Mouse (Mus musculus) midbrain, postnatal 0 days (tissue): ENCODE results near the gene Mybl2. TPM values are rescaled to one million over a fixed set of nuclear protein-coding genes. Genes with fewer than 3 reads are reported as not detected.

Experiments used
- ATAC-seq: fragments of 200-750 bp; cut with Nextera tagmentation; 2 replicates; pipeline ENCODE4 v1.8.0; 2017; ENCODE audit warnings: moderate number of reproducible peaks, mild to moderate bottlenecking, moderate TSS enrichment, moderate library complexity; ENCODE audit not compliant: low FRiP score
- DNase-seq: peaks from one replicate; pipeline ENCODE4 v3.0.0-alpha.2; 2015; ENCODE audit warnings: low spot score
- H3K27ac ChIP-seq: fragments of 300-500 bp; sonication (generic); 2 replicates; pipeline ENCODE4 v1.5.1; 2014; ENCODE audit warnings: low read depth, mild to moderate bottlenecking, low read length, mixed read lengths
- H3K27me3 ChIP-seq: fragments of 300-500 bp; sonication (generic); 2 replicates; pipeline ENCODE4 v1.6.1; 2014; ENCODE audit warnings: low read length, control low read depth, mixed read lengths; ENCODE audit not compliant: insufficient read depth
- H3K36me3 ChIP-seq: fragments of 300-500 bp; sonication (generic); 2 replicates; pipeline ENCODE4 v1.6.1; 2014; ENCODE audit warnings: low read length, control low read depth, mixed read lengths; ENCODE audit not compliant: insufficient read depth
- H3K4me1 ChIP-seq: fragments of 300-500 bp; sonication (generic); 2 replicates; pipeline ENCODE4 v1.6.1; 2014; ENCODE audit warnings: mild to moderate bottlenecking, control low read depth, antibody characterized with exemption, low read length, mixed read lengths; ENCODE audit not compliant: insufficient read depth
- H3K4me2 ChIP-seq: fragments of 300-500 bp; sonication (generic); 2 replicates; pipeline ENCODE4 v1.6.1; 2014; ENCODE audit warnings: low read depth, mild to moderate bottlenecking, low read length, mixed read lengths; ENCODE audit not compliant: poor library complexity, severe bottlenecking
- H3K4me3 ChIP-seq: fragments of 300-500 bp; sonication (generic); 2 replicates; pipeline ENCODE4 v1.5.1; 2014; ENCODE audit warnings: low read depth, mild to moderate bottlenecking, low read length, moderate library complexity
- H3K9ac ChIP-seq: fragments of 300-500 bp; sonication (generic); replicated peaks from 2 replicates; pipeline ENCODE4 v1.6.1; 2014; ENCODE audit warnings: mild to moderate bottlenecking, low read length, moderate library complexity, mixed read lengths; ENCODE audit not compliant: poor library complexity, severe bottlenecking
- H3K9me3 ChIP-seq: fragments of 300-500 bp; sonication (generic); 2 replicates; pipeline ENCODE4 v1.6.1; 2016; ENCODE audit warnings: low read length, control low read depth
- CTCF ChIP-seq: IDR thresholded peaks from 2 replicates; pipeline ENCODE4 v1.5.1; 2016; ENCODE audit warnings: antibody characterized with exemption, mild to moderate bottlenecking
- WGBS: fragments of 180-500 bp; shearing (Covaris S2); extraction: QIAGEN DNeasy Blood & Tissue Kit; methylation state at CpG from one replicate; pipeline ENCODE4 v1.1.7; 2014; 5-methylcytosine and 5-hydroxymethylcytosine counted together
- microRNA-seq: library from miRNA; unstranded; fragments of <30 nt; microRNA quantifications from one replicate; pipeline ENCODE4, GENCODE M21; 2016; ENCODE audit warnings: borderline number of aligned reads
- polyA plus RNA-seq: library from polyadenylated mRNA; unstranded; fragments of >200 nt; fragmentation: Nextera tagmentation; extraction: Ambion mirVana; gene quantifications from 2 replicates; pipeline ENCODE4 v1.2.1, GENCODE M21; 2015
- total RNA-seq: library from RNA; depleted of rRNA; stranded (reverse); fragments of >200 nt; gene quantifications from 2 replicates; pipeline ENCODE4 v1.2.3, GENCODE M21; 2014; rRNA removed

Gene Mybl2
- total and polyA plus RNA-seq, 2 experiments from 2014 or later = 1.2 to 2.2 TPM

GRCm38 (mm10) chr2:163123496-163123895 lies 69.0 kb downstream of the Mybl2 start:
- TF ChIP-seq CTCF = no peak

DNA sequence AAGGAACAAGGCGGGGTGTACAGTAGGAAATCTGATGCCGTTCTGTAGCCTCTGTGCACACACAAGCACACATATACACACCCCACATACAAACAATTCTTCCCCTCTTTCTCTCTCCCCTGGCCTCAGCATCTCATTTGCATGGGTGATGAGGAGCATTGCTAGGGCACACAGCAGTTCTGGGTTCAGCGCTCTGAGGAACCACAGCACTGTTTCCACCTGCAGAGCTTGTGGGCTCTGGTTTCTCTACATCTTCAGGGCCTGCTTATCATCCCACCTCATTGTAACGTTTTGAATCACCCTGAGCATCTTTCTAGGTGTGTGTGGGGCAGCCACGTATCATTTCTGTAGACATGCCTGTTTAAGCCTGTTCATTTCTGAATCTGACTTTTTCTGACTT lies 76.3 kb downstream of the Mybl2 start:
- H3K4me2 ChIP-seq = no peak overlapping the region
- no peaks in the 10 kb centered on the region for H3K9me3 ChIP-seq
- H3K27me3 ChIP-seq = no peaks in the 10 kb centered on the region
- H3K27ac ChIP-seq = no peak overlapping the region
- DNase-seq (no peak), ATAC-seq (no peak)
- no peak overlapping the region for H3K9ac ChIP-seq
- no peaks in the 10 kb centered on the region for H3K4me1 ChIP-seq
- WGBS = 83% methylated on average over 5 of the region's 5 CpGs
- H3K36me3 ChIP-seq = no peaks in the 10 kb centered on the region
- no peak overlapping the region for H3K4me3 ChIP-seq
- TF ChIP-seq CTCF = no peak

More at GRCm38 (mm10) chr2:163123496-163123895, 69.0 kb downstream of the Mybl2 start:
- Histone ChIP-seq H3K4me2 (no peak overlapping the region), H3K4me1 (peaks cover 5% of the 10 kb centered on the region; the same call in 1 of the 2 replicates), H3K9me3 (no peaks in the 10 kb centered on the region), H3K27me3 (no peaks in the 10 kb centered on the region), H3K9ac (no peak overlapping the region), H3K27ac (no peak overlapping the region), H3K36me3 (no peaks in the 10 kb centered on the region), H3K4me3 (no peak overlapping the region)
- ATAC-seq = no peak
- 87% methylated on average over 5 of the region's 5 CpGs for WGBS
- DNase-seq = no peak

GRCm38 (mm10) chr2:163132314-163132713 lies 77.8 kb downstream of the Mybl2 start:
- Histone ChIP-seq H3K27me3 (no peaks in the 10 kb centered on the region), H3K4me2 (no peak overlapping the region), H3K4me3 (no peak overlapping the region), H3K27ac (no peak overlapping the region), H3K9me3 (no peaks in the 10 kb centered on the region), H3K4me1 (no peaks in the 10 kb centered on the region), H3K9ac (no peak overlapping the region), H3K36me3 (no peaks in the 10 kb centered on the region)
- ATAC-seq (no peak), DNase-seq (no peak)
- TF ChIP-seq CTCF = no peak
- 84% methylated on average over 5 of the region's 5 CpGs for WGBS

Small RNA genes within 50 kb of the gene (microRNA-seq; reads per million reads assigned to microRNA genes)
- gene Gm22174 (not detected), gene Mir7003 (not detected)

Other genes with a start within 250 kb of the Mybl2 start
- gene Srsf6, start 123.2 kb upstream of the Mybl2 start, total RNA-seq = 101 and 138 TPM in 2 replicates
- gene Srsf6, start 123.2 kb upstream of the Mybl2 start, polyA plus RNA-seq = 134 and 135 TPM in 2 replicates
- 16.9 and 21.1 TPM in 2 replicates for gene L3mbtl1, start 111.2 kb upstream of the Mybl2 start, total RNA-seq
- gene L3mbtl1, start 111.2 kb upstream of the Mybl2 start, polyA plus RNA-seq = 10.2 and 11.9 TPM in 2 replicates
- gene Sgk2, start 67.4 kb upstream of the Mybl2 start, total RNA-seq = 0.14 TPM in 1 of 2 replicates, not detected in the other
- not detected in 2 replicates for gene Sgk2, start 67.4 kb upstream of the Mybl2 start, polyA plus RNA-seq
- 21.0 and 31.2 TPM in 2 replicates for gene Ift52, start 37.3 kb upstream of the Mybl2 start, total RNA-seq
- gene Ift52, start 37.3 kb upstream of the Mybl2 start, polyA plus RNA-seq = 29.8 and 32.3 TPM in 2 replicates
- gene Gtsf1l, start 33.2 kb downstream of the Mybl2 start, total RNA-seq = not detected in 2 replicates
- not detected in 2 replicates for gene Gtsf1l, start 33.2 kb downstream of the Mybl2 start, polyA plus RNA-seq
- gene Tox2, start 148.4 kb downstream of the Mybl2 start, total RNA-seq = 7.6 and 14.3 TPM in 2 replicates
- 57.0 and 64.7 TPM in 2 replicates for gene Tox2, start 148.4 kb downstream of the Mybl2 start, polyA plus RNA-seq